9 mouse cellular contexts compared by ENCODE assay signal in the genomic region with DNA sequence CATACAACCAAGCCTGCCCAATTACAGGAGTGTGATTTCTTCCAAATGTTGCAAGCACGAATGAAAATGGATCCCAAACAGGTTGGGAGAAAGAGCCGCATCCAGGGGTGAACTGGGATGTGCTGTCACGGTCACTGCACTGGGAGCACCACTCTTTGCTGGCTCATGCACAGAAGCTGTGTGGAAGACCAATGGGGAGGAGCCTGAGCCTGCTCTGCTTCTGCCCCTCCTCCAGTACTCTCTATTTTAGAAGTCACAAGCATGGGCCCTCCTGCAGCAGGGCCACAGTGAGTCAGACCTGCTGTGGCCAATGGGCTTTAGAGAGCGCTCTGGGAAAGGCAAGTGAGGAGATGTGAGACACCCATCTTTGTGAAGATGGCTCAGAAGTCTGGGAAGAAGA. TPM values are rescaled to one million over a fixed set of nuclear protein-coding genes. Genes with fewer than 3 reads are reported as not detected.
DNase-seq lines count a peak whose midpoint lies in the region; ATAC-seq and TF ChIP-seq lines count a peak whose summit lies in the region.
"Had no signal": no experiment of that assay in that cellular context is flagged by ENCODE, and none has a peak within 500 bp of the region (broad histone marks: within the 10 kb centered on the region; RNA-seq: fewer than 3 reads in every experiment).

No protein-coding gene starts in this region.

- H3K4me3 ChIP-seq in midbrain, embryonic 13.5 days (replicated peaks) = no peak overlapping the region
- no peak overlapping the region for H3K4me3 ChIP-seq in midbrain, embryonic 10.5 days
- no peak overlapping the region for H3K4me3 ChIP-seq in heart, adult 2 months
- H3K4me3 ChIP-seq in stomach, embryonic 16.5 days (replicated peaks; ENCODE audit: low read length) = no peak overlapping the region

- H3K27ac ChIP-seq in midbrain, embryonic 13.5 days = peak overlapping the region; percentile 31; the same call in 1 of the 2 replicates
- no peak overlapping the region for H3K27ac ChIP-seq in midbrain, embryonic 10.5 days (replicated peaks)
- H3K27ac ChIP-seq in heart, adult 2 months = peak overlapping the region; percentile 31
- H3K27ac ChIP-seq in stomach, embryonic 16.5 days (ENCODE audit: low read length) = peak overlapping the region; percentile 51; the same call in 1 of the 2 replicates

- H3K36me3 ChIP-seq in midbrain, embryonic 13.5 days = no peaks in the 10 kb centered on the region
- H3K36me3 ChIP-seq in midbrain, embryonic 10.5 days = no peaks in the 10 kb centered on the region
- H3K36me3 ChIP-seq in heart, adult 2 months (ENCODE audit: control insufficient read depth, insufficient read depth, low read length) = no peaks in the 10 kb centered on the region
- H3K36me3 ChIP-seq in stomach, embryonic 16.5 days (ENCODE audit: control insufficient read depth, insufficient read depth, low read length) = no peaks in the 10 kb centered on the region

- no peak overlapping the region for H3K4me2 ChIP-seq in midbrain, embryonic 13.5 days (replicated peaks)
- no peak overlapping the region for H3K4me2 ChIP-seq in stomach, embryonic 16.5 days (ENCODE audit: low read depth, low read length)

- WGBS in midbrain, embryonic 13.5 days = 77% methylated on average over 4 of the region's 4 CpGs
- WGBS in midbrain, embryonic 10.5 days = 87% methylated on average over 4 of the region's 4 CpGs
- 62% methylated on average over 4 of the region's 4 CpGs for WGBS in heart, adult 2 months
- WGBS in stomach, embryonic 16.5 days = 69% methylated on average over 4 of the region's 4 CpGs

- no peaks in the 10 kb centered on the region for H3K79me2 ChIP-seq in heart, adult 2 months (replicated peaks; ENCODE audit: control insufficient read depth, insufficient read depth, low read length)

- DNase-seq in gastrocnemius, postnatal 25 days = peak; percentile 23
- DNase-seq in gastrocnemius, postnatal 14 days = no peak
- DNase-seq in midbrain, embryonic 10.5 days (ENCODE audit: low spot score) = no peak
- peak; percentile 50 to 51 for DNase-seq in heart, adult 2 months
- no peak for DNase-seq in thymus, postnatal 10 days (ENCODE audit: low spot score in 2 of 2)
- no peak for DNase-seq in adrenal gland, postnatal 25 days
- DNase-seq: liver had no signal

- no peak for TF ChIP-seq EP300 in heart, adult 2 months (IDR thresholded peaks at IDR 0.05; ENCODE audit: insufficient read depth, low read depth, low read length)

- TF ChIP-seq CTCF in heart, adult 2 months (IDR thresholded peaks at IDR 0.05) = no peak

- H3K27me3 ChIP-seq in midbrain, embryonic 13.5 days = no peaks in the 10 kb centered on the region
- 0 out of 2 replicates have a peak, but pooled peaks cover 5% of the 10 kb centered on the region for H3K27me3 ChIP-seq in midbrain, embryonic 10.5 days (ENCODE audit: low read depth, poor library complexity, severe bottlenecking)
- no peaks in the 10 kb centered on the region for H3K27me3 ChIP-seq in heart, adult 2 months (ENCODE audit: control insufficient read depth, insufficient read depth, low read length)
- no peaks in the 10 kb centered on the region for H3K27me3 ChIP-seq in stomach, embryonic 16.5 days (ENCODE audit: control insufficient read depth, insufficient read depth, low read length)

- H3K4me1 ChIP-seq in midbrain, embryonic 13.5 days (replicated peaks) = peaks cover 40% of the 10 kb centered on the region
- H3K4me1 ChIP-seq in midbrain, embryonic 10.5 days = peaks cover 42% of the 10 kb centered on the region
- peaks cover 3% of the 10 kb centered on the region for H3K4me1 ChIP-seq in heart, adult 2 months (ENCODE audit: control insufficient read depth, insufficient read depth, low read length)
- peaks cover 12% of the 10 kb centered on the region for H3K4me1 ChIP-seq in stomach, embryonic 16.5 days (ENCODE audit: control insufficient read depth, insufficient read depth, low read length)

- ATAC-seq in midbrain, embryonic 13.5 days = no peak
- ATAC-seq in stomach, embryonic 16.5 days (ENCODE audit: insufficient read depth, low FRiP score) = no peak

- TF ChIP-seq POLR2A in heart, adult 2 months (IDR thresholded peaks at IDR 0.05; ENCODE audit: insufficient read depth, low read depth, low read length) = peak; percentile 10; the same call in 1 of the 2 replicates

- H3K9ac ChIP-seq in midbrain, embryonic 13.5 days (replicated peaks) = no peak overlapping the region; the same call in 1 of the 2 replicates
- no peak overlapping the region for H3K9ac ChIP-seq in heart, adult 2 months (ENCODE audit: low read depth, low read length)
- H3K9ac ChIP-seq in stomach, embryonic 16.5 days (ENCODE audit: low read length) = peak overlapping the region; percentile 14; the same call in 1 of the 2 replicates

- H3K9me3 ChIP-seq in midbrain, embryonic 13.5 days = no peaks in the 10 kb centered on the region
- H3K9me3 ChIP-seq in midbrain, embryonic 10.5 days (replicated peaks) = no peaks in the 10 kb centered on the region
- no peaks in the 10 kb centered on the region for H3K9me3 ChIP-seq in stomach, embryonic 16.5 days (replicated peaks; ENCODE audit: control insufficient read depth, low read length)

- intact Hi-C loops in gastrocnemius, postnatal 14 days (cut with DNase I; ENCODE audit: low total_unique reads) = no loop called here
- intact Hi-C loops in heart, adult 2 months (cut with DNase I) = no loop called here

RNA-seq across cellular contexts. Expression of a gene that starts 25.3 kb away (rescaled TPM):
- total RNA-seq in gastrocnemius, postnatal 25 days (2021) = 1 to 10 TPM; 2.3 to 2.5 TPM
- 1 to 10 TPM; 2.7 to 3.3 TPM for total RNA-seq in gastrocnemius, postnatal 14 days (2021)
- polyA plus RNA-seq in midbrain, embryonic 13.5 days (2015; fragmentation: Nextera tagmentation; extraction: Ambion mirVana) = 36.5 and 37.0 TPM in 2 replicates
- polyA plus RNA-seq in midbrain, embryonic 10.5 days (2016; fragmentation: Nextera tagmentation; extraction: Ambion mirVana) = 6.9 and 11.4 TPM in 2 replicates
- total RNA-seq in heart, adult 2 months (2021) = 1 to 10 TPM; 4.9 to 5.3 TPM
- 3.8 and 5.2 TPM in 2 replicates for polyA plus RNA-seq in heart, adult 2 months (2012; rRNA removed)
- polyA plus RNA-seq in stomach, embryonic 16.5 days (2015; fragmentation: Nextera tagmentation; extraction: Ambion mirVana) = 7.9 and 8.0 TPM in 2 replicates
- total RNA-seq in adrenal gland, postnatal 25 days (2021) = 5.7 and 5.8 TPM in 2 replicates

Comparison
In these comparisons a context has a peak if more than half of its experiments do, and no peak if none do; other contexts are left out.
1. DNase-seq: peak in gastrocnemius, postnatal 25 days (single experiment) and heart, adult 2 months (2 of 2); none in gastrocnemius, postnatal 14 days (single experiment), midbrain, embryonic 10.5 days (single experiment), thymus, postnatal 10 days (0 of 2) and adrenal gland, postnatal 25 days (single experiment).